Mouse (Mus musculus) ovary, postnatal 36 days (tissue): ENCODE measurements at regions not wholly inside any gene's neighbourhood (a gene's known extent, or its start where the extent isn't known, plus 50 kb on each side); places are given as distances from the start of the nearest gene placed in this dataset.

ENCODE experiments used
- DNase-seq: peaks from one replicate; pipeline ENCODE4 v3.0.0; 2022; ENCODE audit warnings: low spot score, mixed read lengths

GRCm38 (mm10) chr4:148723208-148723607, 80.1 kb downstream of the Gm572 start:
- DNase-seq: no peak

- no peak for DNase-seq
These were observed 80.1 kb upstream of the Casz1 start for GRCm38 (mm10) chr4:148723934-148724719.

DNA sequence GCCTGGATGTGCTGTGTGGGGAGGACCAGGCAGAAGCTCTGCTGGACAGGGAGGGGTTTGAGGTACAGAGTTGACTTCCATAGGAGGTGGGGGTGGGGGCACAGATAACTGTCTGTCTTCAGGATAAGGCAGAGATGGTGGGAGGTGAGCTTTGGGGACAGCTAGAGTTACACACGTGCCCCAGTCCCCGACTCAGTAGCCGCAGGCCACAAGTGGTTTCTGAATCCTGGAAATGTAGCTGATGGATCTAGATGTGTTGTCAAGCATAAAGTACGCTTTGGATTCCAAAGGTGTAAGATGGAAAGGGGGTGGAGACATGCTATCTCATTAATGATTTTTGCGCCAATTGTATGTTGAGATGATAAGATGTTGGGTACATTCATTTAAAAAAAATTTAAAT, 75.4 kb upstream of the Casz1 start:
- DNase-seq: no peak

- DNase-seq: no peak
These were observed 72.6 kb upstream of the Casz1 start for GRCm38 (mm10) chr4:148731586-148731985.

GRCm38 (mm10) chr4:148734061-148734460, 70.2 kb upstream of the Casz1 start:
- DNase-seq: no peak

DNA sequence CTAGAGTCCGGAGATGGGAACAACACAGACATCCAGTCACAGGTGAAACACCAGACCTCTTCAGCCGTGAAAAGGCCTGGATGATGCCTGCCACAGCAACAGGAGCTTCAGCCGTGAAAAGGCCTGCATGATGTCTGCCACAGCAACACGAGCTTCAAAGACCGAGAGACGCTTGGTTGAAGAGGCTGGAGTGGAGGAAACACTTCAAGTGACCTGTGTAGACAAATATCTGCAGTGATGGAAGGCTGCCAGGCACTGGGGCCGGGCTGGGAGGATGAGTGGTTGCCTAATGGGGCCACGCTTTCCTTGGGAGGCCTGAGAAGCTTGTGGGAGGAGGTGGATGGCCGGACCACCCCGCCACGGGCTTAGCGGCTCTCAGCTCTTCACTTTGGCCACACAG, 69.7 kb upstream of the Casz1 start:
- no peak for DNase-seq

GRCm38 (mm10) chr4:148738601-148739530, 65.4 kb upstream of the Casz1 start:
- no peak for DNase-seq

DNA sequence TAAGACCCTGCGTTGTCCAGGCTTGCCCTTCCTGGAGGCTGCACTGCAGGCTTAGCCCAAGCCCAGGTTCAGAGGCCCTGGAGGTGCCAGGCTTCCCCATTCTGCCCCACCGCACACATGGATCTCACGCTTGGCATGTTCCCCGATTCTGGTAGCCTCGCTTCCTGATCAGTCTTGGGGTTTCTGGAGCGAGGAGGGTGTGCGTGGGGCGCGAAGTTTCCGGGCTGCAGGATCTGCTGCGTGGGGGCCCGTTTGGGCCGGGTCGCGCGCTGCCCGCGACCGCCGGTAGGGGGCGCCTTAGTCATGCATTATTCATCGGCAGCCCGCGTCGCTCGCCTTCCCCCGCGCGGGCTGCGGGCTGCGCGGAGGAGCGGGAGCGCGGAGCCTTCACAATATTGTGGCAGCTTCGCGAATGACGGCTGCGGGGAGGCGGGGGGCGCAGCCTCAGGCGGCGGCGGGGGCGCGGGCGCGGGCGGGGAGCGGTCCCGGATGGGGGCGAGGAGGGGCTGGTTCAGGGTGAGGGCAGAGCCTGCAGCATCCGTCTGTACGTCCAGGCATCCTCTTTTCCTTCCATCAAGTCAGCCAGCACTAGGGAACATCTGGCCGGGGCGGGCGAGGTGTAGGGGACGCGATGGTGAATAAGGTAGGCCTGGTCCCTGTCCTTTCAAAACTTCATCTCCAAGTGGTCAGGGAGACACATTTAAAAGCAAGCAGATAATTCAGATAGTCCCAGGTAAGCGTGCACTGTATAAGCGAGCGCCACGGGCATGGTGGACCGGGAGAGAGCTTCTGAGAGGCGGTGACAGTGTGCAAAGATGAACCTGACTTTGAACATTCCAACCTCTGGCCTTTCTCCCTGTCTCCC, 61.4 kb upstream of the Casz1 start:
- DNase-seq: peak; percentile 71

DNA sequence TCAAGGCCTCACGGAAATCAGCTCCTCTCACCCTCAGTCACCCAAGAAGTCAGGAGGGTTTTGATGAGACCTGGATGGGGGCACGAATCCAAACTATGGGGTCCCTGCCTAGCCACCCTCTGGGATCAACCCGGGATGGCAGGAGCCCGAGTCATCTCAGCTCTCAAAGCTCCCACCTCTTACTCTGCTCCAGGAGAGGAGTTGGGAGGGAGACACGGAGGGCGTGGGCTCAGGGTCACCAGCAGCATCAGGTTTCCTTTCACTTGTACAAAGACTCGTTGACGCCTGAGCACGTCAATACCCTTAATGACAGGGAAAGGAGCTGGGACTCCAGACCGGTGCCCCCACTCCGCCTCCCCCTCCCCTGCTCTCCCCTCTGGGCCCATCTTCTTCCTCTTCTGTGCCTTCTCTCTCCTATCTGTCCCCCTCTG, 60.8 kb upstream of the Casz1 start:
- DNase-seq: no peak

DNA sequence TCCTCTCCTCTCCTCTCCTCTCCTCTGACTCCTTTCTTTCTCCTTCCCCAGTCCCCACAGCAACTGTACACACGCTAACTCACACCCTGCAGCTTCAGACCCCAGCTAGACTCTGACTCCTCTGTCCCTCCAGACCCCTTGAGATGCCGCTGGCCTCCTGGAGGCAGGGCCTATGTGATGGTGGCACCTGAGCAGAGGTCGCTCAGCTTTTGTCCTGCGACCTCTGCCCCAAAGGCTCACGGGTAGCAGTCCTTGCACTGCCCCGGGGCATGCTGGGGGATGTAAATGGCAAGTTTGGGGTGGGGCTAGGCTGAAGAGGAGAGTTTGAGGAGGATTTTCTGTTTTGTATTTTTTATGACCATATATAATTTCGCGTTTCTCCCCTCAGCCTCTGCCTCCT, 60.2 kb upstream of the Casz1 start:
- DNase-seq: no peak

- DNase-seq: no peak
These were observed 57.5 kb upstream of the Casz1 start for GRCm38 (mm10) chr4:148746460-148747314.

DNA sequence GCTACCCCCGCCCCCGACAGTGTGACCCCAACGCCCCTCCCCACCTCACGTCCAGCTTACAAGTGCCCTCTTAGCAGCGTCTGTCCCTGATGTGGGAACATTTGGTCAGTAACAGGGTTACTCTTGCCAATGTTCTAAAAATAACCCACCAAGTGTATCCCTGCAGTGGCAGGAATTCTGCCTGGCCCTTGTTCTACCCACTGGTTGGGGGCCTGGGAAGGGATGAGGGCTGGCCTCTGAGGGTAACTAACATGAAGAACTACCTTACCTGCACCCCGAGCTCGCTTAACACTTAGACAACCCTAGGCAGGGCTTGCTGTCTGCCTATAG, 56.9 kb upstream of the Casz1 start:
- no peak for DNase-seq

DNA sequence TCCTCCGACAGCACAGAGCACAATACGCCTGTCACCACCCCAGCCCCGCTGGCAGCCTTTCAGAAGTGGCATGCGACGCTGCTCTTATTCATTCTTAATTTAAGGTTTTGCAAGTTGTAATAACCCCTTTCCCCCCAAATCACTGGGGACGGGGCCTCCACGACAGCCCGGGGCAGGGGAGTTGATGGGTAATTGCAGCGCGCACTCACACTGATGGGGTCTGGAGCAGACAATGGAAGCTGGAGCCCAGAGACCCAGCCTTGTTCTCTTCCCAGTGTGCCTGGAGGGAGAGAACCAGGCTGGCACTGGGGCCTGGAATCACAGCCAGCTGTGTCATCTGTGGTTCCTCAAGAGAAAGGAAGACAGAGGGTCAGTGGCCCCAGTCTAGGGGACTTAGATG, 54.2 kb upstream of the Casz1 start:
- DNase-seq: no peak

DNA sequence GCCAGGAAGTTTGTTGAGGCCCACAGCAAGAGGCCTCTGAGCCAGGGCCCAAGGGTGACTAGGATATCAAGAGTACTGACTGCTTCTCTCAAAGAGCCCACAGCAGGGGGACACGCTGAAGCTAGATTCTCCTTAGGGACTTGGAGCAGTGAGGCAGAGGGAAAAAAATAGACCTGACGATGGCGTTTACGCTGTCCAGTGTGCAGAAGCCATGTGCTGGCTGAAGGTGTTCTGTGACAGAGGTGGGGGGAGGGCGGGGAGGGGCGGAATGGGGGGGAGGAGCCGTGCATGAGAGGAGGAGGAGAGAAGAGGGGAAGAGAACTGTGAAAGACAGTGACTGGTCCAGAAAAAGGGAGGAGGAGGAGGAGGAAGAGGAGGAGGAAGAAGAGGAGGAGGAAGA, 52.6 kb upstream of the Casz1 start:
- no peak for DNase-seq

DNA sequence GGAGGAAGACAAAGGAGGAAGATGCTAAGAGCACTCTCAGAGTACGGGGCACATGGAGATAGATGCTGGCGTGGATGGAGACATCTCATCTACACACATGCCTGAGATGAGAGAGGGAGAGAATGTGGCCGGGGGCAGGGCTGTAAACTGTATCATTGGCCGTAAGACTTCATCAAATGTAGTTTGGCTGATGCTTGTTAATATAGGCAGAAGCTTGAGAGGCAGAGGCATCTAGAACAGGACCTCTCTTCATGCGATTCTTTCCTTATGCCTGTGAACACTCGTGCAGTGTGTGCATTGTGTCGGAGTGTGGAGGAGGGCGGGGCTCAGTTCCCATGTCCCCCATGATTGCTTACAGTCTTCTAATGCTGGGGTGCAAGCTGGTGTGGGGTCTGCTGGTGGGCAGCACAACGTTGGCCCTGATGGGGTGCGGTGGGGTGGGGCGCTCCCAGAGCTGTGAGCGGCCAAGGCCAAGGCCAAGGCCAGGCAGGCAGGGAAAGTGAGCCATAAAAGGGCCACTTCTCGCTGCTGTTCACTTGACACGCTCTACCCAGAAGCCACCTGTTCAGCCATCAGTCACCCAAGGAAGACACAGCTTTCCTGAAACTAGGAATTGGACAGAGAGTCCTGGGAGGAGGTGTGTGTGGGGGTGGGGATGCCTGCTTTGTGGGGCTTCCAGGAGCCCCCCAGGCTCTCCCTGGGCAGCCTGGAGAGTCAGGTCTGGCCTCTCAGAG, 51.7 kb upstream of the Casz1 start:
- no peak for DNase-seq

- no peak for DNase-seq
These were observed 51.0 kb upstream of the Casz1 start for GRCm38 (mm10) chr4:148753143-148753798.

- DNase-seq: no peak
These were observed 50.4 kb upstream of the Casz1 start for GRCm38 (mm10) chr4:148753849-148754248.
